Mouse (Mus musculus) ES-E14 (cell line): ENCODE data around the gene Mrpl16.

Source experiments
- CHD2 ChIP-seq: IDR thresholded peaks from 2 replicates; pipeline ENCODE4 v1.6.1; 2014; ENCODE audit warnings: mild to moderate bottlenecking, low read depth, low read length, inconsistent platforms
- HCFC1 ChIP-seq: IDR thresholded peaks from 2 replicates; pipeline ENCODE4 v1.6.1; 2012; ENCODE audit warnings: low read length, inconsistent platforms, borderline replicate concordance; ENCODE audit not compliant: insufficient read depth
- ZC3H11A ChIP-seq: IDR thresholded peaks from 2 replicates; pipeline ENCODE4 v1.6.1; 2012; ENCODE audit warnings: low read depth, mild to moderate bottlenecking, inconsistent platforms, low read length, borderline replicate concordance

DNA sequence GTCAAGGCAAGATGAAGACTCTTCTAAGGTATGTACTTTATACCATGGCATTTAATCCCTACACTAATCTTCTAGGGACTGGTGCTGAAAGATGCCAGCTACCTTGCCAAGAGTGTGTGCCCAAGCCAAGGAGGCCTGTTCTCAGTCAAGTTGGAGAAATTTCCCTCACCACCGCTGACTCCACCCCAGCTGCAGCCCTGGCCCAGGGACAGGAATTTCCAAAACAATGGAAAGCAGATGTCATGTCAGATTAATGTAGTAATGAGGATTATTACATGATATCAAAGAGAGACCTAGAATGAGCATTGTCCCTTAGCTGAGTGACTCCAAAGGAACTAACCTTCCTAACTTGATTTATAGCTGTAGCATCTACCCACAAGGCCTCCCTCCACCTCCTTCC is 40.7 kb downstream of the Mrpl16 start:
- no peak for TF ChIP-seq HCFC1
- no peak for TF ChIP-seq ZC3H11A
- no peak for TF ChIP-seq CHD2
